Mouse (Mus musculus) hindbrain, embryonic 11.5 days (tissue): ENCODE measurements around the gene Srsf12. TPM values are rescaled to one million over a fixed set of nuclear protein-coding genes. Genes with fewer than 3 reads are reported as not detected.

Experiments used
- polyA plus RNA-seq: library from polyadenylated mRNA; unstranded; fragments of >200 nt; fragmentation: Nextera tagmentation; extraction: Ambion mirVana; gene quantifications from 2 replicates; pipeline ENCODE4 v1.2.1, GENCODE M21; 2014

Gene Srsf12
- polyA plus RNA-seq, 1 experiment from 2014 or later, result 12.9 TPM

Other genes with a start within 250 kb of the Srsf12 start
- 36.6 and 53.5 TPM in 2 replicates for gene Rragd, start 226.0 kb upstream of the Srsf12 start, polyA plus RNA-seq
- 50.4 and 62.8 TPM in 2 replicates for gene Ube2j1, start 177.6 kb upstream of the Srsf12 start, polyA plus RNA-seq
- gene Gabrr2, start 146.0 kb upstream of the Srsf12 start, polyA plus RNA-seq, result 0.39 TPM in 1 of 2 replicates, not detected in the other
- not detected in 2 replicates for gene Gabrr1, start 76.5 kb upstream of the Srsf12 start, polyA plus RNA-seq
- 0.54 and 1.2 TPM in 2 replicates for gene Pm20d2, start 19.3 kb upstream of the Srsf12 start, polyA plus RNA-seq
- 84.3 and 89.4 TPM in 2 replicates for gene Pnrc1, start 81.2 kb downstream of the Srsf12 start, polyA plus RNA-seq
- 37.7 and 39.3 TPM in 2 replicates for gene Rngtt, start 101.3 kb downstream of the Srsf12 start, polyA plus RNA-seq